Mouse (Mus musculus) forebrain, postnatal 0 days (tissue): ENCODE results near the gene Dgkq. TPM values are rescaled to one million over a fixed set of nuclear protein-coding genes. Genes with fewer than 3 reads are reported as not detected.

Experiments used
- ATAC-seq: fragments of 200-750 bp; cut with Nextera tagmentation; 2 replicates; pipeline ENCODE4 v1.8.0; 2017; ENCODE audit warnings: mild to moderate bottlenecking, moderate library complexity
- DNase-seq: peaks from one replicate; pipeline ENCODE4 v3.0.0-alpha.2; 2015
- H3K27ac ChIP-seq: fragments of 300-500 bp; sonication (generic); 2 replicates; pipeline ENCODE4 v1.5.1; 2014; ENCODE audit warnings: low read depth, mild to moderate bottlenecking, antibody characterized with exemption, low read length, moderate library complexity, mixed read lengths
- H3K27me3 ChIP-seq: fragments of 300-500 bp; sonication (generic); 2 replicates; pipeline ENCODE4 v1.6.1; 2014; ENCODE audit warnings: mild to moderate bottlenecking, low read length, mixed read lengths; ENCODE audit not compliant: insufficient read depth
- H3K36me3 ChIP-seq: fragments of 300-500 bp; sonication (generic); 2 replicates; pipeline ENCODE4 v1.6.1; 2014; ENCODE audit warnings: mild to moderate bottlenecking, moderate library complexity; ENCODE audit not compliant: insufficient read depth
- H3K4me1 ChIP-seq: fragments of 300-500 bp; sonication (generic); 2 replicates; pipeline ENCODE4 v1.6.1; 2014; ENCODE audit warnings: antibody characterized with exemption; ENCODE audit not compliant: insufficient read depth
- H3K4me2 ChIP-seq: fragments of 300-500 bp; sonication (generic); 2 replicates; pipeline ENCODE4 v1.6.1; 2014; ENCODE audit warnings: low read depth, mild to moderate bottlenecking, moderate library complexity
- H3K4me3 ChIP-seq: fragments of 300-500 bp; sonication (generic); 2 replicates; pipeline ENCODE4 v1.5.1; 2014; ENCODE audit warnings: low read depth, low read length, mixed read lengths
- H3K9ac ChIP-seq: fragments of 300-500 bp; sonication (generic); 2 replicates; pipeline ENCODE4 v1.6.1; 2014; ENCODE audit warnings: mild to moderate bottlenecking
- H3K9me3 ChIP-seq: fragments of 300-500 bp; sonication (generic); 2 replicates; pipeline ENCODE4 v1.6.1; 2016; ENCODE audit warnings: low read length
- CTCF ChIP-seq: sonication (generic); IDR thresholded peaks from 2 replicates; pipeline ENCODE4 v1.5.1; 2016; ENCODE audit warnings: antibody characterized with exemption, control low read depth, low read depth
- WGBS: fragments of 180-500 bp; shearing (Covaris S2); extraction: QIAGEN DNeasy Blood & Tissue Kit; methylation state at CpG from one replicate; pipeline ENCODE4 v1.1.7; 2014; 5-methylcytosine and 5-hydroxymethylcytosine counted together
- polyA plus RNA-seq: library from polyadenylated mRNA; unstranded; fragments of >200 nt; fragmentation: Nextera tagmentation; extraction: Ambion mirVana; gene quantifications from 2 replicates; pipeline ENCODE4 v1.2.1, GENCODE M21; 2015
- total RNA-seq: library from RNA; depleted of rRNA; stranded (reverse); fragments of >200 nt; gene quantifications from 2 replicates; pipeline ENCODE4 v1.2.3, GENCODE M21; 2014; rRNA removed

The Dgkq gene
- total and polyA plus RNA-seq, 2 experiments from 2014 or later: 11.6 to 59.5 TPM

DNA sequence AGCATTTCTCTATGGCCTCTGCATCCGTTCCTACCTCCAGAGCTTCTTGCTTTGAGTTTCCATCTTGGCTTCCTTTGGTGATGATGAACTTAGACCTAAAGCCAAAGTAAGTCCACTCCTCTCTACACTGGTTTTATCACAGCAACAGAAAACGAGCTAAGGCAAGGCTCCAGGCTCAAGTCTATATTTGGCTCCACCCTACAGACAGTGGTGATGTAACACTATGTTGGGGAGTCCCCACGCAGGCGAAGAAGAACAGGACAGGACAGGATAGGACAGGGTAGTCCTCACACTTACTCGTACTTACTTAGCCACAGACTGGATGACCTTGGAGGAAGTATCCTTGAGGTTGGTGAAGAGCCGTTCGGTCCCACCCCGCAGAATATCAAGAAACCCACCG is 66.9 kb downstream of the Dgkq start:
- WGBS: 97% methylated on average over 9 of the region's 9 CpGs

DNA sequence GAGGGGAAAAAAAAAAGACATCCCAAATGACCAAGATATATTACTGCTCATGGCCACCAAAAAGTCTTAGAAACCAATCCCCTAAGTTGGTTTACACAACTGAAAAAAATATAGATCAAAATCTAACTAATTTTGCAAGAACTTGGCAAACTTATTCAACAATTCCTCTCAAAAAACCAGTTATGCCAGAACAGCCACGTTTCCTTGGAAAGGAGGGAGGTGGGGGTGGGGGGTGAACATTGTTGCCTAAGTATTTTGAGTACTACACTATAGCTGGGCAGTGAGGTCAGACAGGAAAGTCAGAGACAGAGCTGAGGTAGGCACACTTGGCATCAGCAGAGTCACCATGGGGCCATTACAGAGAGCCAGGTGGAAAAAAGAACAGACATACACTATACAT is 69.5 kb downstream of the Dgkq start:
- H3K27ac ChIP-seq: no peak overlapping the region
- 83% methylated on average over 1 of the region's 1 CpGs for WGBS
- no peaks in the 10 kb centered on the region for H3K4me1 ChIP-seq
- H3K9ac ChIP-seq: no peak overlapping the region
- no peak overlapping the region for H3K4me2 ChIP-seq
- no peak for TF ChIP-seq CTCF
- no peak for DNase-seq
- H3K9me3 ChIP-seq: no peaks in the 10 kb centered on the region
- ATAC-seq: no peak
- no peak overlapping the region for H3K4me3 ChIP-seq
- H3K27me3 ChIP-seq: no peaks in the 10 kb centered on the region
- peaks cover 92% of the 10 kb centered on the region for H3K36me3 ChIP-seq

More for the DNA sequence above, 66.9 kb downstream of the Dgkq start:
- DNase-seq (no peak), ATAC-seq (no peak)
- Histone ChIP-seq H3K9me3 (no peaks in the 10 kb centered on the region), H3K4me2 (no peak overlapping the region), H3K4me3 (no peak overlapping the region), H3K9ac (no peak overlapping the region), H3K4me1 (no peaks in the 10 kb centered on the region), H3K36me3 (peaks cover 96% of the 10 kb centered on the region), H3K27me3 (no peaks in the 10 kb centered on the region), H3K27ac (no peak overlapping the region)
- no peak for TF ChIP-seq CTCF

Other genes with a start within 250 kb of the Dgkq start
- 152 and 289 TPM in 2 replicates for gene Atp5k, start 235.2 kb downstream of the Dgkq start, total RNA-seq
- gene Atp5k, start 235.2 kb downstream of the Dgkq start, polyA plus RNA-seq: 489 and 610 TPM in 2 replicates
- 0.05 and 0.38 TPM in 2 replicates for gene Mfsd7a, start 220.8 kb downstream of the Dgkq start, total RNA-seq
- 0.12 and 0.13 TPM in 2 replicates for gene Mfsd7a, start 220.8 kb downstream of the Dgkq start, polyA plus RNA-seq
- gene Pcgf3, start 208.4 kb downstream of the Dgkq start, total RNA-seq: 38.3 and 42.7 TPM in 2 replicates
- gene Pcgf3, start 208.4 kb downstream of the Dgkq start, polyA plus RNA-seq: 12.1 and 18.2 TPM in 2 replicates
- 38.1 and 51.1 TPM in 2 replicates for gene Cplx1, start 119.6 kb downstream of the Dgkq start, total RNA-seq
- gene Cplx1, start 119.6 kb downstream of the Dgkq start, polyA plus RNA-seq: 146 and 168 TPM in 2 replicates
- gene Gak, start 39.9 kb downstream of the Dgkq start, total RNA-seq: 77.6 and 79.1 TPM in 2 replicates
- 44.6 and 48.6 TPM in 2 replicates for gene Gak, start 39.9 kb downstream of the Dgkq start, polyA plus RNA-seq
- gene Tmem175, start 39.9 kb downstream of the Dgkq start, total RNA-seq: 17.5 and 27.2 TPM in 2 replicates
- gene Tmem175, start 39.9 kb downstream of the Dgkq start, polyA plus RNA-seq: 32.2 and 34.8 TPM in 2 replicates
- gene Idua, start 9.3 kb downstream of the Dgkq start, total RNA-seq: 5.7 and 8.7 TPM in 2 replicates
- 4.3 and 6.3 TPM in 2 replicates for gene Idua, start 9.3 kb downstream of the Dgkq start, polyA plus RNA-seq
- gene Slc26a1, start 5.9 kb upstream of the Dgkq start, total RNA-seq: 4.4 and 6.9 TPM in 2 replicates
- 2.6 and 3.9 TPM in 2 replicates for gene Slc26a1, start 5.9 kb upstream of the Dgkq start, polyA plus RNA-seq
- gene Fgfrl1, start 22.7 kb upstream of the Dgkq start, total RNA-seq: 13.8 and 17.1 TPM in 2 replicates
- gene Fgfrl1, start 22.7 kb upstream of the Dgkq start, polyA plus RNA-seq: 5.5 and 7.1 TPM in 2 replicates
- gene Rnf212, start 105.3 kb upstream of the Dgkq start, total RNA-seq: not detected in 2 replicates
- gene Rnf212, start 105.3 kb upstream of the Dgkq start, polyA plus RNA-seq: not detected in 2 replicates
- gene Tmed11, start 125.7 kb upstream of the Dgkq start, total RNA-seq: not detected in 2 replicates
- not detected in 2 replicates for gene Tmed11, start 125.7 kb upstream of the Dgkq start, polyA plus RNA-seq
- gene Vmn2r8, start 139.2 kb upstream of the Dgkq start, total RNA-seq: not detected in 2 replicates
- gene Vmn2r8, start 139.2 kb upstream of the Dgkq start, polyA plus RNA-seq: not detected in 2 replicates
- not detected in 2 replicates for gene Vmn2r9, start 182.9 kb upstream of the Dgkq start, total RNA-seq
- not detected in 2 replicates for gene Vmn2r9, start 182.9 kb upstream of the Dgkq start, polyA plus RNA-seq